Mouse (Mus musculus): ENCODE data around the gene Grb7. TPM values are rescaled to one million over a fixed set of nuclear protein-coding genes. Genes with fewer than 3 reads are reported as not detected.

Grb7 gene
- total RNA-seq, 1 experiment from 2014 or later, result 0.76 TPM

DNA sequence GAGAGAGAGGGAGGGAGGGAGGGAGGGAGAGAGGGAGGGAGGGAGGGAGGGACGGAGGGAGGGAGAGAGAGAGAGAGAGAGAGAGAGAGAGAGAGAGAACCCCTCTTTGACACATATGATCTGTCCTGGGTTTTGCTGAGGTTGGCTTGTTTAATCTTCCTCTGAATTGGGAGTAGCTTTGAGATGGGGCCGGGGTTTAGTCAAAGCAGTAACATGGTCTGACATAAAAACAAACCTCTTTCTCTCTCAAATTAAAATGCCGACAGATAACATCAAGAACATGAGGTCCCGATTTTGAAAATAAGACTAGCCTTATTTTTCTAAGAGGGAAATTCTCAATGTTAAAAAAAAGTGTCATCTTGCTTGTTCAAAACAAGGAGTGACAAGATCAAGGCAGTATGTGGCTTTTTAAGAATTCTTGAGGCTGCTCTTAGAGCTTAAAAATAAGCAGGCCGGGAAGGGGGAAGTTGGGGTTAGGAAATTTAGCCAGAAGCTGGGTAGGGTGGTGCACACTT, 41.4 kb downstream of the Grb7 start:
- ATAC-seq (replicated peaks; ENCODE audit: insufficient number of reproducible peaks, low FRiP score, low TSS enrichment, poor library complexity, severe bottlenecking), result no peak

DNA sequence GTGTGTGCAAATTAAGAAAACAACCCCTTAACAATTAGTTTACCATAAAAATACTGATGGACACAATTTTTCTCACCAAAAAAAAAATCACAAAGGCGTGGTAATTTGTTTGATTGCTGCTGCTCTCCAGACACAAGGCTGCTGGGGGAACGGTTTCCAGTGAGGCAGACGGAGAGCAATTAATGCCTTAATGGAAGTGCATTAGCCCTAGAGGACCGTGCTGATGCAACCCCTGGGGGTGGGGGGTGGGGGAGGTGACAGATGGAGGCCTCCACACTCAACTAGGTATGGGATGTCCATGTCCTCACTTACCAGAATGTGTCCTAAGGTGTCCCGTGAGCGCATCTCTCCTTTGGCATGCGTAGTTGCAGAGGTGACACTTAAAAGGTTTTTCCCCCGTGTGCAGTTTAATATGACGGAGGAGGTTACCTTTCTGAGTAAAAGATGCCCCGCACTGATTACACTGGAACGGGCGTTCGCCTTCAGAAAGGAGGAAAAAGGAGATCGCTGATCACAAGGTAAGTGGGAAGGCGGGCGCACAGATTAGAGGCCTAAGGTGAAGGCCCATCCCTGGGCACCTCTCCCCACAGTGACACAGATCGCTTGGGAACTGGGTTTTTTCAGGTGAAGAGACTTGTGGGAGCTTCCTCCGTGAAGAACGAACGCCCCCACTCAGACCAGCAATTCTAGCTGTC, 42.5 kb downstream of the Grb7 start:
- ATAC-seq (replicated peaks; ENCODE audit: insufficient number of reproducible peaks, low FRiP score, low TSS enrichment, poor library complexity, severe bottlenecking), result no peak

GRCm38 (mm10) chr11:98491571-98491970, 45.4 kb downstream of the Grb7 start:
- no peak for ATAC-seq (replicated peaks; ENCODE audit: insufficient number of reproducible peaks, low FRiP score, low TSS enrichment, poor library complexity, severe bottlenecking)

DNA sequence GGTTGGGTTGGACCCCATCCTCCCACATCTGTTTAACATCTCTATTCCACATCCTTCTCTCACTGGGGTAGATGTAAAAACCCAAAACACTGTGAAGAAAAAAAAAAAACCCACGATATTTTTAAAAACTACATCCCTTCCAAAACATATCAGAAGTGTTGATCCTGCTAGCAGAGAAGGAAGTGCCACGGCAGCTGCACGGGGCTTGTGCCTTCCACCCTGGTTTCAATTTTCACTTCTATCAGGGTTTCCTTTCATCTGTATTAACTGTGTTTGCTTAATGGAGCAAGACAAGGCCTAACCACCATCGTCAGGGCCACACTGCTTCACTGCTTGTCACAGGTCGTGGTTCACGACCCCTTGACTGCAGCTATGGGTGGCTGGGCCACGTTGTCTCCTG, 46.8 kb downstream of the Grb7 start:
- peak; percentile 47 for ATAC-seq (replicated peaks; ENCODE audit: insufficient number of reproducible peaks, low FRiP score, low TSS enrichment, poor library complexity, severe bottlenecking)

DNA sequence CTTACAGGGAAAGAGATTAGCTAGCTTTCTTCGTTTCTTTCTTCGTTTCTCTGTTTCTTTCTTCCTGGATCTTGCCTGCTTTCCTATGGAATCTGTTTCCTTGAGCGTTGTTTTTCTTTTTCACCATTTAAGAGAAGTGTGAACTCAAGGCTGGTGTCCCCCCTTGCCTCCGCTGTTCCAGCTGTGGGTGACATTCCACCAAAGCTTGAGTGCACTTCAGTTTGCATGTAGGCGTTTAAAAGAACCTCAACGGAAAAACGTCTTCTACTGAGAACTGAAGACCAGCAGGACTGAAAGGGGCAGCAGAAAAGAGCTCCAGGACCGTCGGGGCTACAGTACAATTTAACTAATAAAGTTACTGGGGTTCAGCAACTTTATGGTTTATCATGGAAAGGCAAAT, 47.2 kb downstream of the Grb7 start:
- ATAC-seq (replicated peaks; ENCODE audit: insufficient number of reproducible peaks, low FRiP score, low TSS enrichment, poor library complexity, severe bottlenecking), result no peak

GRCm38 (mm10) chr11:98495176-98495719, 49.1 kb downstream of the Grb7 start:
- ATAC-seq (replicated peaks; ENCODE audit: insufficient number of reproducible peaks, low FRiP score, low TSS enrichment, poor library complexity, severe bottlenecking), result no peak

DNA sequence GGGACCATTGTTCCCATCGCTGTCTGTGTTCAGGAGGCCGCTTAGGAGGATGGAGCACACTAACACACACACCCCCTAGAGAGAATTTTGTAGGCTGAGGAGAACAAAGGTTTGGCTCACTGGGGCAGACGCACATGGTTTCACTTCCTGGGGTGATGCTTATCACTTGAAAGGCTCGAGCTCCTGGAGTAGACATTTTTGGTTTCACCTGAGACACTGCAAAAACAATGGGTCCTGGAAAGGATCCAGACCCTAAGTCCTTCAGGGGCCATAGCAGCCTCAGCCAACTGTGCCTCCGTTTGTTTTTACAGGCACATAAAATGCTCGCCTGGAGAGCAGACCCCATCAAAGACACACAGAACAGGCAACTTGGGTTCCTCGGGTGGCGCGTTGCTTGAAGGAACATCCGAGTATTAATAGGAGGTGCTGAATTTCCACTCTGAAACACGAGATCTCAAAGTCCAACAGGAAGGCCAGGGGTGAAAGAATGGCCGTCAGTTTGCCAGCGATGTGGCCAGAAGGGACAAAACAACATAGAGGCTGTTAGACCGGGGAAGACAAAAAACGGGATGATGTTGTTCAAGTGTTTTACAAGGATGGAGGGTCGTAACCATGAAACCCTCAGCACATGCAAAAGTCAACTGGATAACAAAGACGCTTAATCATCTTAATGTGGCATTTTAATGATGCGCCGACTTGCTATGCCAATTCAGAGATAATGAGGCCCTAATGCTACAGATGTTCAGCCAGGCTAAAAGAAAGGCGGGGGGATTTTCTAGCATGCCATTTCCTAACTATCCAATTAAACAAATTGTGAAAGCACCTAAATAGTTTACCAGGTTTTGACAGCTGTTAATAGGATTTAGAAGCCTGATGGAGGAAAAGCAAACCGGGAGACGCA, 51.4 kb downstream of the Grb7 start:
- no peak for ATAC-seq (replicated peaks; ENCODE audit: insufficient number of reproducible peaks, low FRiP score, low TSS enrichment, poor library complexity, severe bottlenecking)

DNA sequence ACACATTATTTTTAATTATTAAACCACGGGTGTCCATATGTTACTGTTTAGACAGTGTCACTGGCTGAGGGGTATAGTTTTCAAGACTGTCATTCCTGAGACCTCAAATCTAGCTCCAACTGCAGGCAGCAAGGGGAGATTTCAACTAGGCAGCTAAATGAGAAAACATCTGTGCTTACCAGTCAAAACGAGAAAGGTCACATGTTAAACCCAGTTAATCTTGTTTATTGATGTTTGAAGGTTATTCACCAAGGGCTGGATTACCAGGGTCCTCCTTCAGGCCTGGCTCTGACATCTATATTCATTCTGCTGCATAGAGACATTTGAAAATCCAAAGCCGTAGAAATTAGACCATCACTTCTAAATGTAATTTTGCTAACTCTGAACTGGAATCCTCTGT, 58.7 kb downstream of the Grb7 start:
- ATAC-seq (replicated peaks; ENCODE audit: insufficient number of reproducible peaks, low FRiP score, low TSS enrichment, poor library complexity, severe bottlenecking), result no peak

Other genes with a start within 250 kb of the Grb7 start
- gene Cdk12, start 243.3 kb upstream of the Grb7 start, total RNA-seq (2017), result 54.4 to 102 TPM (median 56.3 TPM) in 3 replicates
- not detected in 3 replicates for gene Neurod2, start 116.7 kb upstream of the Grb7 start, total RNA-seq (2017)
- gene Ppp1r1b, start 98.0 kb upstream of the Grb7 start, total RNA-seq (2017), result not detected in 3 replicates
- 29.2 to 57.7 TPM (median 50.9 TPM) in 3 replicates for gene Stard3, start 88.0 kb upstream of the Grb7 start, total RNA-seq (2017)
- 1.6 TPM in 1 of 3 replicates, not detected in the others for gene Tcap, start 62.6 kb upstream of the Grb7 start, total RNA-seq (2017)
- gene Pnmt, start 59.9 kb upstream of the Grb7 start, total RNA-seq (2017), result not detected in 3 replicates
- gene Pgap3, start 45.9 kb upstream of the Grb7 start, total RNA-seq (2017), result 2.3 to 6.1 TPM (median 4.6 TPM) in 3 replicates
- 0.57 TPM in 1 of 3 replicates, not detected in the others for gene Erbb2, start 33.9 kb upstream of the Grb7 start, total RNA-seq (2017)
- 37.7 to 75.9 TPM (median 57.5 TPM) in 3 replicates for gene Mien1, start 7.4 kb upstream of the Grb7 start, total RNA-seq (2017)
- 82.2 to 248 TPM (median 102 TPM) in 3 replicates for gene Ikzf3, start 99.6 kb downstream of the Grb7 start, total RNA-seq (2017)
- gene Zpbp2, start 104.7 kb downstream of the Grb7 start, total RNA-seq (2017), result 1.0 to 3.5 TPM (median 2.2 TPM) in 3 replicates
- 10.6 to 34.4 TPM (median 16.6 TPM) in 3 replicates for gene Ormdl3, start 141.0 kb downstream of the Grb7 start, total RNA-seq (2017)
- not detected in 3 replicates for gene Lrrc3c, start 151.9 kb downstream of the Grb7 start, total RNA-seq (2017)
- 0.43 to 1.6 TPM in 2 of 3 replicates, not detected in the other for gene Gm12355, start 179.3 kb downstream of the Grb7 start, total RNA-seq (2017)
- gene Gsdma3, start 180.0 kb downstream of the Grb7 start, total RNA-seq (2017), result not detected in 3 replicates
- not detected in 3 replicates for gene Gsdma2, start 200.4 kb downstream of the Grb7 start, total RNA-seq (2017)
- gene Gsdma, start 218.0 kb downstream of the Grb7 start, total RNA-seq (2017), result not detected in 3 replicates
- gene Psmd3, start 236.2 kb downstream of the Grb7 start, total RNA-seq (2017), result 37.4 to 50.9 TPM (median 37.8 TPM) in 3 replicates